Mouse (Mus musculus): ENCODE measurements around the gene Gm45233.

The Gm45233 gene

GRCm38 (mm10) chr7:43511707-43512478 is 68.0 kb downstream of the Gm45233 start:
- no peak for DNase-seq (ENCODE audit: low spot score)

DNA sequence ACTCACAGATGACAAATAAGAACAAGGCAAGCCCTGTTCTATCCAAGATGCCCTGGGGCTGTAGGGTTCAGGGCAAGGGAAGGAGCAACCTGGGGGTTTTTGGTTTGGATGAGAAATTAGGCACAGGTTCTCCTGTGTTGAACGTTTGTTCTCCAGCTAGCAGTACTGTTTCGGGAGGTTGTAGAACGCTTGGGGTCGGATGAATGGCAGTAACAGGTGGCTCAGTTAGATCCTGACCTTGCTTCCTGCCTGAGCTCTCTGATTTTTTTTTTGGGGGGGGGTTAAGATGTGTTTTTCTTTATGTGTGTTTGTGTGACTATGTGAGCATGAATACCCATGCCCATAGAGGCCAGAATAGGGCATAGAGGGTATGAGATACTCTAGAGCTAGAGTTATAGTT is 68.6 kb downstream of the Gm45233 start:
- DNase-seq (ENCODE audit: low spot score): no peak
